In genomic region chr2:6350931-6351695, GRCm38 (mm10) we compare ENCODE assay signal across 23 mouse cellular contexts. TPM values are rescaled to one million over a fixed set of nuclear protein-coding genes. Genes with fewer than 3 reads are reported as not detected.
A peak's percentile ranks its signal among the peaks of the same experiment; 100 is the strongest.
DNase-seq lines count a peak whose midpoint lies in the region; ATAC-seq and TF ChIP-seq lines count a peak whose summit lies in the region.
"Had no signal": no experiment of that assay in that cellular context is flagged by ENCODE, and none has a peak within 500 bp of the region (broad histone marks: within the 10 kb centered on the region; RNA-seq: fewer than 3 reads in every experiment).

No protein-coding gene starts in this region.

- TF ChIP-seq POLR2A in brain, embryonic 14.5 days (IDR thresholded peaks at IDR 0.05; ENCODE audit: borderline replicate concordance, extremely low read depth, insufficient read depth, insufficient read length, poor library complexity, severe bottlenecking): no peak

- no peak overlapping the region for H3K9ac ChIP-seq in lung, postnatal 0 days (replicated peaks; ENCODE audit: low read depth)
- H3K9ac ChIP-seq in stomach, postnatal 0 days (ENCODE audit: low read length): no peak overlapping the region
- H3K9ac ChIP-seq: forebrain, postnatal 0 days; hindbrain, embryonic 15.5 days; limb, embryonic 12.5 days; liver, embryonic 12.5 days; lung, embryonic 14.5 days had no signal

- WGBS in lung, postnatal 0 days: 76% methylated on average over 7 of the region's 7 CpGs
- 90% methylated on average over 7 of the region's 7 CpGs for WGBS in stomach, postnatal 0 days

- H3K36me3 ChIP-seq in lung, postnatal 0 days (ENCODE audit: insufficient read depth, low read length): no peaks in the 10 kb centered on the region
- no peaks in the 10 kb centered on the region for H3K36me3 ChIP-seq in stomach, postnatal 0 days (ENCODE audit: control insufficient read depth, insufficient read depth, low read length)
- H3K36me3 ChIP-seq: hindbrain, embryonic 15.5 days had no signal

- DNase-seq in cerebellum, postnatal 14 days: no peak
- no peak for DNase-seq in lung, postnatal 0 days (ENCODE audit: low spot score)
- no peak for DNase-seq in lung, postnatal 36 days
- DNase-seq in brain, embryonic 14.5 days (ENCODE audit: low read depth): peak; percentile 15
- no peak for DNase-seq in stomach, postnatal 0 days (ENCODE audit: low spot score)
- no peak for DNase-seq in adrenal gland, adult 18-20 months (ENCODE audit: low spot score in 2 of 2)
- no peak for DNase-seq in right cerebral cortex, adult 2 months (ENCODE audit: low spot score in 2 of 2)
- DNase-seq: adrenal gland, postnatal 10 days; cerebellum, adult 11-12 months; cerebellum, postnatal 36 days; forebrain, postnatal 0 days; heart, postnatal 36 days; kidney, adult 9 months; lung, embryonic 14.5 days; right cerebral cortex, postnatal 4 days; thymus, postnatal 36 days had no signal

- no peak overlapping the region for H3K27ac ChIP-seq in lung, postnatal 0 days (ENCODE audit: low read length)
- no peak overlapping the region for H3K27ac ChIP-seq in stomach, postnatal 0 days (replicated peaks)
- H3K27ac ChIP-seq: forebrain, embryonic 10.5 days; hindbrain, embryonic 15.5 days; limb, embryonic 12.5 days; liver, embryonic 12.5 days; macrophage; midbrain, embryonic 10.5 days had no signal

- H3K4me2 ChIP-seq in lung, postnatal 0 days (replicated peaks; ENCODE audit: low read depth, low read length): no peak overlapping the region
- H3K4me2 ChIP-seq in stomach, postnatal 0 days (replicated peaks; ENCODE audit: low read depth): no peak overlapping the region
- H3K4me2 ChIP-seq: hindbrain, embryonic 15.5 days; limb, embryonic 12.5 days; liver, embryonic 12.5 days; lung, embryonic 14.5 days had no signal

- no peak overlapping the region for H3K4me3 ChIP-seq in lung, postnatal 0 days (ENCODE audit: low read depth, low read length)
- no peak overlapping the region for H3K4me3 ChIP-seq in stomach, postnatal 0 days (ENCODE audit: low read depth, low read length)
- H3K4me3 ChIP-seq: forebrain, embryonic 10.5 days; hindbrain, embryonic 15.5 days; limb, embryonic 12.5 days; liver, embryonic 12.5 days; midbrain, embryonic 10.5 days had no signal

- TF ChIP-seq CTCF in lung, postnatal 0 days (IDR thresholded peaks at IDR 0.05): 0 out of 2 replicates have a peak, but pooled peaks have one; percentile 7
- TF ChIP-seq CTCF in brain, embryonic 14.5 days (IDR thresholded peaks at IDR 0.05; ENCODE audit: borderline replicate concordance, extremely low read depth, insufficient read depth, insufficient read length): no peak
- peak; percentile 24 for TF ChIP-seq CTCF in stomach, postnatal 0 days (IDR thresholded peaks at IDR 0.05; ENCODE audit: low read depth)

- peaks cover 22% of the 10 kb centered on the region for H3K4me1 ChIP-seq in lung, postnatal 0 days (ENCODE audit: insufficient read depth, low read depth, low read length)
- H3K4me1 ChIP-seq in stomach, postnatal 0 days (replicated peaks; ENCODE audit: control insufficient read depth, insufficient read depth): 0 out of 2 replicates have a peak, but pooled peaks cover 6% of the 10 kb centered on the region

- no peaks in the 10 kb centered on the region for H3K27me3 ChIP-seq in lung, postnatal 0 days (replicated peaks; ENCODE audit: insufficient read depth, low read length)
- H3K27me3 ChIP-seq in stomach, postnatal 0 days (ENCODE audit: control insufficient read depth, insufficient read depth, low read length): no peaks in the 10 kb centered on the region
- H3K27me3 ChIP-seq: hindbrain, embryonic 15.5 days; limb, embryonic 12.5 days; liver, embryonic 12.5 days had no signal

- H3K9me3 ChIP-seq in lung, postnatal 0 days (ENCODE audit: low read length): no peaks in the 10 kb centered on the region
- no peaks in the 10 kb centered on the region for H3K9me3 ChIP-seq in stomach, postnatal 0 days (ENCODE audit: control insufficient read depth, low read length)
- H3K9me3 ChIP-seq: forebrain, embryonic 10.5 days; hindbrain, embryonic 15.5 days; midbrain, embryonic 10.5 days had no signal

- 0 out of 2 replicates have a peak, but pooled peaks have one; percentile 23 for ATAC-seq in cerebellum, adult (ENCODE audit: insufficient number of reproducible peaks, low FRiP score, low TSS enrichment)
- ATAC-seq in lung, postnatal 0 days: no peak
- no peak for ATAC-seq in stomach, postnatal 0 days (ENCODE audit: low FRiP score, low TSS enrichment)
- ATAC-seq: forebrain, postnatal 0 days; liver, embryonic 12.5 days had no signal

- no peak for TF ChIP-seq EP300 in lung, postnatal 0 days (IDR thresholded peaks at IDR 0.05)
- TF ChIP-seq EP300 in stomach, postnatal 0 days (optimal IDR thresholded peaks at IDR 0.05): no peak

RNA-seq across cellular contexts. Expression of gene Usp6nl, which starts 28.6 kb away (rescaled TPM):
- 9.5 and 11.0 TPM in 2 replicates for polyA plus RNA-seq in lung, postnatal 0 days (2015; fragmentation: Nextera tagmentation; extraction: Ambion mirVana)
- 12.4 and 17.9 TPM in 2 replicates for polyA plus RNA-seq in brain, embryonic 14.5 days (2012; rRNA removed)
- 7.4 and 8.9 TPM in 2 replicates for polyA plus RNA-seq in stomach, postnatal 0 days (2015; fragmentation: Nextera tagmentation; extraction: Ambion mirVana)
- total RNA-seq in adrenal gland, adult 18-20 months (2021): 10 to 100 TPM; 20.0 to 41.5 TPM
